Mouse (Mus musculus) thymus, postnatal 4 days (tissue): ENCODE results near the gene Olfr845.

Source experiments
- DNase-seq: peaks from one replicate; pipeline ENCODE4 v3.0.0; 2021

Gene Olfr845

DNA sequence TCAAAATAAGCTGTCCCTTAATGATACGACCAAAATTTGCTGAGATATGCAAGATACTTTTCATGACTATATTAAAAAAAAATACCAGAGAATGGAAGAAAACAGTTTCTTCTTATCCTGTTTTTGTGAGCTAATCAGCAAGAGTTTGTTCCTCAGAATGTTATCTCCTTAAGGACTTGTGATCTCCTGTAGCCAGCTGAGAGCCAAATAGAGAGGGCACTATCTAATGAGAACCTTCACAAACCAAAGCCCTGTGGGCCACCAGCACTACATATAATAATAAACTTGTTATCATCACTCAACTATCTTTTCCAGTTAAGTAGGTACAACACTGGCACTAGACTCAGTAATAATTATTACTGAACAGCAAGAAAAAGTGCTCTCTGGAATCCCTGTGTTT lies at the start of gene Olfr845:
TSS of gene Olfr845 (plus strand) at position 301 of the 400 bp plus-strand sequence.
- DNase-seq = no peak

DNA sequence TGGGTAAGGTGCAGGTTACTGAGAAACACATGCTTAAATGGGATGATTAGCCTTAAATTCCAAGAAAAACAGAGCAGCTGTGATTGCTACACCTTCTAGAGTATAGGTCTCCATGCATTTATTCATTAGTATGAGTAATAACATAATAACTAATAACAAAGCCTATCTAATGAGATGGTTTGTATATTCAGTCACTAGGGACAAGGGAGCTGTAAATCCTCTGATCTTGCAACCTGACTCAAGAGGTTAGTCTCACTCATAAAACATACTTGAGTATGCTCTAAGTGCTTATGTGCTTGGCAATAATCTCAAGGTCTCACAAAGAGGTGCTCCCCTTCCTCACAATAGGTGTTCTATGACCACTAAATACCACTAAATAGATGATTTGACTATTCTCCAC lies 20.2 kb upstream of the Olfr845 start, which contains the start of gene Olfr844:
TSS of gene Olfr844 (plus strand) at position 301 of the 400 bp plus-strand sequence.
- DNase-seq = no peak

DNA sequence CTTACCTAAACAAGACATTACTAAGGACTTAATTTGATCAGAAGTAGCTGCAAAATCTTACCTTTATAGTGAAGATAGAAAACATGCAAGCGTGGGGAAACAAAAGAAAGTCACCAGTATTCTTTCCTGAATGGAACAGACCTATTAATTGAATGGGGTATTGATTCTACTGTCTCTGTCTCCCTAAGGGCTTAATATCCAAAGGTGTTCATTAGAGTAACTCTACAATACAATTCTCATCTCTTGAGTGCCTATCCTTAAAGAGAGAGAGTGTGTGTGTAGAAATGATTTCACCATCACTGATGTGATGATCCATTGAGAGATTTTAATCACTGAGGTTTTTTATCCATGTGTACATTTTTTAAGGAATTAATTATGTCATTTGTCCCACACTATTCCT lies 27.6 kb downstream of the Olfr845 start, which contains the start of gene Olfr846:
TSS of gene Olfr846 (minus strand) at position 101 of the 400 bp plus-strand sequence.
- no peak for DNase-seq

DNA sequence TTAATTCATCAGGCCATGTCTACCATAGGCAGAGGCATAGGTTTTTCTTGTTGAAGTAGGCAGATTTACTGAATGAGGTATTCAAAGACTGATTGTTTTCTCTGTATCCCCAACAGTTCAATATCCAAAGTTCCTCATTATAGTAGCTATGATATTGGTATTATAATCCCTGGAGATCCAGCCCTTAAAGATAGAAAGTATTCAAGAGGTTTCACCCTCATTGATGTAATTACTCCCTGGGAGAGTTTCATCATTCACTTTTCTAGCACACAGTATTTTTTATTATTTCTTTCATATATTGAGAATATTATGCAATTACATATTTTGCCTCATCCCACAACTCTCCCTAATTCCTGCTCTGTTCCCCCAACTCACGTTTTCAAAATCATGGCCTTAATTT lies 42.3 kb downstream of the Olfr845 start, which contains the start of gene Olfr847:
TSS of gene Olfr847 (minus strand) at position 101 of the 400 bp plus-strand sequence.
- DNase-seq = no peak
